Mouse (Mus musculus) neutrophil, adult 65 days (primary cell): ENCODE data around the gene Dstyk. TPM values are rescaled to one million over a fixed set of nuclear protein-coding genes. Genes with fewer than 3 reads are reported as not detected.

ENCODE experiments used
- total RNA-seq: library from RNA; stranded (reverse); gene quantifications from 2 replicates; pipeline ENCODE4 v1.2.4, GENCODE M21; 2023

Dstyk gene
- 31.8 and 49.6 TPM in 2 replicates for total RNA-seq

GRCm38 (mm10) chr1:132417319-132418251, at the start of gene Dstyk:
Gene Dstyk, plus strand, starts transcription at chr1:132417555.

GRCm38 (mm10) chr1:132390691-132391579, 26.4 kb upstream of the Dstyk start, which contains the start of gene Tmcc2:
Gene Tmcc2, minus strand, starts transcription at chr1:132391281.

GRCm38 (mm10) chr1:132476928-132477691, 59.8 kb downstream of the Dstyk start, which contains the start of gene Rbbp5:
Gene Rbbp5, plus strand, starts transcription at chr1:132477365.

DNA sequence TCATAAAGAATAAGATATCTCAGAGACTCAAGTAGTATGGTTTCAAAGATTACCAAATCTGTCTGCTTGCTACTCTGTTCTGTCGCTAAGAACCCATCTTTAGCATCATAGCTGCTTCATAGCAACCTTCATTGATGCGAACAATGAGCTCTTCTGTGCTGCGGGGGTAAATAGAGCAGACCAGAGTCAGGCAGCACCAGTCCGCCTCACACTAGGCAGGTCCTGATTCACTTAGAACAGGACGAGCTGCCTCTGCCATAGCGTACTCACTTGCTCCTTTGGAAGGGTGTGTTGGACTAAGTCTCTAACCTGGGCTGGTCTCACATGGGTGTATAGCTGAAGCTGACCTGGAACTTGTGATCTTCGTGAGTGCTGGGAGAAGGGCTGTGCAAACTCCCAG, 88.7 kb downstream of the Dstyk start, which contains the start of gene Tmem81:
Gene Tmem81 (plus strand): TSS at position 173 of the 400 bp plus-strand sequence.

Other genes with a start within 250 kb of the Dstyk start
- gene Lemd1, start 226.1 kb upstream of the Dstyk start, total RNA-seq: not detected in 2 replicates
- gene AC124108.1, start 226.1 kb upstream of the Dstyk start, total RNA-seq: not detected in 2 replicates
- not detected in 2 replicates for gene Gm10188, start 187.8 kb upstream of the Dstyk start, total RNA-seq
- not detected in 2 replicates for gene Klhdc8a, start 118.9 kb upstream of the Dstyk start, total RNA-seq
- gene Nuak2, start 101.4 kb upstream of the Dstyk start, total RNA-seq: 42.9 TPM in 2 replicates
- gene Tmcc2, start 26.3 kb upstream of the Dstyk start, total RNA-seq: 3.1 and 3.5 TPM in 2 replicates
- 25.4 and 36.9 TPM in 2 replicates for gene Rbbp5, start 59.8 kb downstream of the Dstyk start, total RNA-seq
- 2.9 and 3.5 TPM in 2 replicates for gene Tmem81, start 88.7 kb downstream of the Dstyk start, total RNA-seq
- not detected in 2 replicates for gene Cntn2, start 125.7 kb downstream of the Dstyk start, total RNA-seq